Mouse (Mus musculus) brain, embryonic 14.5 days (tissue): Measurements from ENCODE around the gene Itsn2.

Source experiments
- CTCF ChIP-seq: fragments of 200-500 bp; IDR thresholded peaks from 2 replicates; pipeline ENCODE4 v1.5.1; 2012; ENCODE audit warnings: inconsistent platforms, mild to moderate bottlenecking, moderate library complexity, borderline replicate concordance; ENCODE audit not compliant: insufficient read depth, insufficient read length; ENCODE audit errors: extremely low read depth
- POLR2A ChIP-seq: fragments of 200-500 bp; IDR thresholded peaks from 2 replicates; pipeline ENCODE4 v1.6.1; 2012; ENCODE audit warnings: mild to moderate bottlenecking, inconsistent platforms, borderline replicate concordance; ENCODE audit not compliant: poor library complexity, insufficient read depth, insufficient read length, severe bottlenecking; ENCODE audit errors: extremely low read depth

DNA sequence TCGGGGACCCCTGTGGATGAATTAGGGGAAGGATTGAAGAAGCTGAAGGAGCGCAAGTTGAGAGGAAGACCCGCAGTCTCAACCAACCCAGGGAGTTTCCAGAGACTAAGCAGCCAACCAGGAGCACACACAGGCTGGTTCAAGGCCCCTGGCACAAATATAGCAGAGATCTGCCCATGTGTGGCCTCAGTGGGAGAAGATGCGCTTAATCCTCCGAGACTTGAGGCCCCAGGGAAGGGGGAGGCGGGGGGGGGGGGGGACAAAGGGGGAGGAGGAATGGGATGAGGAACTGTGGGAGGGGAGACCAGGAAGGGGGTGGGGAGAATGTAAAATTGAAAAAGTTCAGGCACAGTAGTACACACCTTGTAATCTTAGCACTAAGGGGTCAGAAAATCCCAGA, 37.0 kb upstream of the Itsn2 start:
- TF ChIP-seq POLR2A (no peak), CTCF (no peak)
